Mouse (Mus musculus): ENCODE measurements around the gene Syt1. TPM values are rescaled to one million over a fixed set of nuclear protein-coding genes. Genes with fewer than 3 reads are reported as not detected.
A peak's percentile ranks its signal among the peaks of the same experiment; 100 is the strongest.

The Syt1 gene
- polyA plus RNA-seq, 1 experiment = 80.9 TPM

GRCm38 (mm10) chr10:108597385-108597784 is 413.4 kb downstream of the Syt1 start:
- DNase-seq (ENCODE audit: low read depth) = no peak
- TF ChIP-seq POLR2A (IDR thresholded peaks at IDR 0.05; ENCODE audit: borderline replicate concordance, extremely low read depth, insufficient read depth, insufficient read length, poor library complexity, severe bottlenecking) (no peak), CTCF (IDR thresholded peaks at IDR 0.05; ENCODE audit: borderline replicate concordance, extremely low read depth, insufficient read depth, insufficient read length) (no peak; the same call in 1 of the 2 replicates)

GRCm38 (mm10) chr10:108596162-108596927 is 414.4 kb downstream of the Syt1 start:
- TF ChIP-seq POLR2A (IDR thresholded peaks at IDR 0.05; ENCODE audit: borderline replicate concordance, extremely low read depth, insufficient read depth, insufficient read length, poor library complexity, severe bottlenecking) (no peak), CTCF (IDR thresholded peaks at IDR 0.05; ENCODE audit: borderline replicate concordance, extremely low read depth, insufficient read depth, insufficient read length) (no peak)
- DNase-seq (ENCODE audit: low read depth) = no peak

- no peak for DNase-seq (ENCODE audit: low read depth)
- no peak for TF ChIP-seq POLR2A (IDR thresholded peaks at IDR 0.05; ENCODE audit: borderline replicate concordance, extremely low read depth, insufficient read depth, insufficient read length, poor library complexity, severe bottlenecking)
- no peak for TF ChIP-seq CTCF (IDR thresholded peaks at IDR 0.05; ENCODE audit: borderline replicate concordance, extremely low read depth, insufficient read depth, insufficient read length)
These were observed 421.4 kb downstream of the Syt1 start for GRCm38 (mm10) chr10:108589355-108589754.

- no peak for DNase-seq (ENCODE audit: low read depth)
- no peak for TF ChIP-seq POLR2A (IDR thresholded peaks at IDR 0.05; ENCODE audit: borderline replicate concordance, extremely low read depth, insufficient read depth, insufficient read length, poor library complexity, severe bottlenecking)
- no peak for TF ChIP-seq CTCF (IDR thresholded peaks at IDR 0.05; ENCODE audit: borderline replicate concordance, extremely low read depth, insufficient read depth, insufficient read length)
These were observed 421.9 kb downstream of the Syt1 start for GRCm38 (mm10) chr10:108588924-108589323.

- DNase-seq (ENCODE audit: low read depth) = peak; percentile 58
These were observed 427.1 kb downstream of the Syt1 start for GRCm38 (mm10) chr10:108583694-108584093.

GRCm38 (mm10) chr10:108582397-108582730 is 428.4 kb downstream of the Syt1 start:
- no peak for DNase-seq (ENCODE audit: low read depth)
- no peak for TF ChIP-seq CTCF (IDR thresholded peaks at IDR 0.05; ENCODE audit: borderline replicate concordance, extremely low read depth, insufficient read depth, insufficient read length)
- no peak for TF ChIP-seq POLR2A (IDR thresholded peaks at IDR 0.05; ENCODE audit: borderline replicate concordance, extremely low read depth, insufficient read depth, insufficient read length, poor library complexity, severe bottlenecking)

More at GRCm38 (mm10) chr10:108583694-108584093, 427.1 kb downstream of the Syt1 start:
- no peak for TF ChIP-seq POLR2A (IDR thresholded peaks at IDR 0.05; ENCODE audit: borderline replicate concordance, extremely low read depth, insufficient read depth, insufficient read length, poor library complexity, severe bottlenecking)

GRCm38 (mm10) chr10:108581555-108582396 is 429.0 kb downstream of the Syt1 start:
- no peak for TF ChIP-seq CTCF (IDR thresholded peaks at IDR 0.05; ENCODE audit: borderline replicate concordance, extremely low read depth, insufficient read depth, insufficient read length)
- TF ChIP-seq POLR2A (IDR thresholded peaks at IDR 0.05; ENCODE audit: borderline replicate concordance, extremely low read depth, insufficient read depth, insufficient read length, poor library complexity, severe bottlenecking) = no peak
- DNase-seq (ENCODE audit: low read depth) = peak; percentile 55

GRCm38 (mm10) chr10:108580786-108581420 is 429.9 kb downstream of the Syt1 start:
- DNase-seq (ENCODE audit: low read depth) = peak; percentile 90

GRCm38 (mm10) chr10:108579396-108579795 is 431.4 kb downstream of the Syt1 start:
- TF ChIP-seq POLR2A (IDR thresholded peaks at IDR 0.05; ENCODE audit: borderline replicate concordance, extremely low read depth, insufficient read depth, insufficient read length, poor library complexity, severe bottlenecking) (no peak), CTCF (IDR thresholded peaks at IDR 0.05; ENCODE audit: borderline replicate concordance, extremely low read depth, insufficient read depth, insufficient read length) (no peak)
- DNase-seq (ENCODE audit: low read depth) = peak; percentile 45

More at GRCm38 (mm10) chr10:108580786-108581420, 429.9 kb downstream of the Syt1 start:
- no peak for TF ChIP-seq CTCF (IDR thresholded peaks at IDR 0.05; ENCODE audit: borderline replicate concordance, extremely low read depth, insufficient read depth, insufficient read length)

- peak; percentile 79 for DNase-seq (ENCODE audit: low read depth)
These were observed 433.2 kb downstream of the Syt1 start for GRCm38 (mm10) chr10:108577611-108578010.

GRCm38 (mm10) chr10:108572764-108573163 is 438.0 kb downstream of the Syt1 start:
- DNase-seq (ENCODE audit: low read depth) = no peak
- TF ChIP-seq POLR2A (IDR thresholded peaks at IDR 0.05; ENCODE audit: borderline replicate concordance, extremely low read depth, insufficient read depth, insufficient read length, poor library complexity, severe bottlenecking) (no peak), CTCF (IDR thresholded peaks at IDR 0.05; ENCODE audit: borderline replicate concordance, extremely low read depth, insufficient read depth, insufficient read length) (no peak)

More at GRCm38 (mm10) chr10:108577611-108578010, 433.2 kb downstream of the Syt1 start:
- TF ChIP-seq CTCF (IDR thresholded peaks at IDR 0.05; ENCODE audit: borderline replicate concordance, extremely low read depth, insufficient read depth, insufficient read length) = no peak
- no peak for TF ChIP-seq POLR2A (IDR thresholded peaks at IDR 0.05; ENCODE audit: borderline replicate concordance, extremely low read depth, insufficient read depth, insufficient read length, poor library complexity, severe bottlenecking)
